Mouse (Mus musculus) cerebellum, adult 2 months (tissue): Measurements from ENCODE around the gene Myo16.

ENCODE experiments used
- CTCF ChIP-seq: fragments of 200-500 bp; IDR thresholded peaks from 2 replicates; pipeline ENCODE4 v1.5.1; 2011; ENCODE audit warnings: low read depth, mild to moderate bottlenecking, control low read depth, low read length, moderate library complexity, borderline replicate concordance; ENCODE audit not compliant: insufficient read depth
- POLR2A ChIP-seq: fragments of 200-500 bp; IDR thresholded peaks from 2 replicates; pipeline ENCODE4 v1.6.1; 2011; ENCODE audit warnings: low read length, control low read depth, borderline replicate concordance; ENCODE audit not compliant: insufficient read depth

- TF ChIP-seq CTCF (no peak), POLR2A (no peak)
Measured at GRCm38 (mm10) chr8:10362949-10363348, 209.2 kb downstream of the Myo16 start.
